Mouse (Mus musculus) frontal cortex, adult 2 months (tissue): ENCODE measurements around the gene Adprhl1. TPM values are rescaled to one million over a fixed set of nuclear protein-coding genes. Genes with fewer than 3 reads are reported as not detected.
A peak's percentile ranks its signal among the peaks of the same experiment; 100 is the strongest.

Experiments
- DNase-seq, 2 experiments: peaks; one replicate each; pipeline ENCODE4 v3.0.0; 2022; ENCODE audit warnings: low spot score in 1 of 2; ENCODE audit errors: extremely low spot score in 1 of 2
- polyA plus RNA-seq: library from polyadenylated mRNA; depleted of rRNA; stranded (reverse); fragments of >200 nt; gene quantifications from 2 replicates; pipeline ENCODE4 v1.2.3, GENCODE M21; 2012

Gene Adprhl1
- polyA plus RNA-seq, 1 experiment = 0.30 TPM

GRCm38 (mm10) chr8:13200301-13201012, 53.5 kb downstream of the Adprhl1 start, which contains the start of gene Grtp1:
TSS of gene Grtp1 (minus strand) at chr8:13200620.
- peak in 1 of 2 experiments; percentile 20 for DNase-seq

GRCm38 (mm10) chr8:13199385-13200061, 54.4 kb downstream of the Adprhl1 start:
- DNase-seq = no peak

- no peak for DNase-seq
These were observed 56.5 kb downstream of the Adprhl1 start for GRCm38 (mm10) chr8:13197493-13197892.

DNA sequence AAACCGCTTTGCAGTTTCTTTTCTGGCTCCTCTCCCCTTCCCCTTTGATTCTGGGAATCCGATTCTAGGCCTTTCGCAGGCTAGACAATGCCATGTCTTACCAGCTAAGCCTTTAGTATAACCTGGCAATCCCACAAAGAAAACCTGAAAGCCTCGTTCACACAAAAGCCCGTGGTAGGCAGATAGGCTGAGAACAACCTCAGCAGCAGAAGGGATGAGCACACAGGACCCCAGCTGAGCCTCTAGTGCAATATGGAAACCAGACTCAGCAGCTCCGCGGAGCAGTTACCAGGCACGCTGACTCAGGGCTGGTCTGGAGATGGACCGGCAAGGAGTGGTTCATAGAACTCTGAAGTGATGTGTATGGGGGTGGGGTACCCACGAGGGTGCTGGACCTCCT, 59.1 kb downstream of the Adprhl1 start:
- no peak for DNase-seq

DNA sequence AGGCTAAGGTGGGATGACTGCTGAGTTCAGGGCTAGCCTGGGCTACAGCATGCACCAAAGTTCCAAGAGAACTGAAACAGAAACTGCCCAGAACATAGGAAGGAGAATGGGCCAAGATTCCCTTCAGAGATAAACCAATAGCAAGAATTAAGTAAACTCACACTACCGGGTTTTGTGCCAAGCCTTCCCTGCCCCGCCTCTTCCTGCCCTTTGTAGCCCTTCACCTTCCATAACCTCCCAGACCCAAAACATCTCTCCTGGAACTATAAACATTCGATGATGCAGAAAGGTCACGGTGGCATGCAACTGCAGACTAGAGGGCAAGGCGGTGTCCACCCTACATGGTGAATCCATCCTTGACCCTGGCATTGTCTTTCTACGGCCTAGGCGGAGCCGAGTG, 63.7 kb downstream of the Adprhl1 start:
- DNase-seq = no peak

DNA sequence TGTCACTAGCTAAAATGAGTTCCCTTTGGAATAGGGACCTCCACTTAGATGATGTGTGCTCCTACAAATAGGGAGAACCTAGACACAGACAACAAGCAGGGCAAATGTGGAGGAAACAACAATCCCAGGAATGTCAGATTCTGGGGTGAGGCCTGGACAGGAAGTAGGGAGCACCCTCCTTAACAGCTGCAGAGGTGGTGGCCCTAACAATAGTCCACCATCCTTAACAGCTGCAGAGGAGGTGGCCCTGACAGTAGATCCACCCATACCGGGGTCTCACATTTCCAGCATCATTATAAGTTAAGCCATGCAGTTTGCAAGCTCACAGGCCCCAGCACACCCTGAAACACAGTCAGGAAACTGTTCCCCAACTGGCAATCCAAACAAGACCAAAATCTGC, 65.1 kb downstream of the Adprhl1 start:
- DNase-seq = no peak

DNA sequence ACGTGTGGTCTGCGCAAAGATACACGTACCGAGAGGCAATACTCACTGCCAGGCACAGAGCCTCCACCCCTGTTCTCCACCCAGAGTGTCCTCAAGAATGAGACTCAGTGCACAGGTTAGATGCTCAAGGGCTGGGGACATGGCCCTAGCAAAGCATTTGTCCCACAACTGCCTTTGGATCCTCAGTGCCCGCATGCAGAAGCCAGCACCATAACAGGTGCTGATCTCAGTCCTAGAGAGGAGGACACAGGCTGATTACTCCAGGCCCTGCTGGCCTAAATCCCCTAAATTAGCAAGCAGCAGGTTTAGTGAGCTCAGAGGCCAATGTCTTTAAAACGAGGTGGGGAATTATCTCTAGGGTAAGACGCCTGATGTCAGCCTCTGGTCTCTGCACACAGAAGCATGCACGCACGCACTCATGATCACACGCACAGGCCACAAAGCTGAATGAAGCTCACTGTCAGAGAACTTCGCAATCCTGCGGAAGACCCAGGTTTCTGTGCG, 65.9 kb downstream of the Adprhl1 start:
- DNase-seq = no peak

DNA sequence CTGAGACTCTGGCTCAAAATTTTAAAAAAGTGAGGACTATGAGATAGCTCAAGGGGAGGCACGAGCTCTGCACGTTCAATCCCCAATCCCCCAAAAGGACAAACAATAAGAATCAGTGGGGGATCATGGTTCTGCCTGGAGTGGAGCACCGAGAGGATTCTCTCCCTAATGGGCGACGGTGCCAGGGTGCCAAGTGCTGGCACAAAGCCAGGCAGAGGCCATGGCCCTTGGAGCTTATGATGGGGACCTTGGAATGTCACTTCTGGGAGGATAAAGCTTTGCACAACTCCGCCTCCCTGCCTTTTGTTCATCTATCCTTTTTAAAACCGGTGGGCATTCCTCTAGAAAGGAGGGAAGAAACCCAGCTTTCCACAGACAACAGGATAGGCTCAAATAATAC, 66.3 kb downstream of the Adprhl1 start:
- no peak for DNase-seq

DNA sequence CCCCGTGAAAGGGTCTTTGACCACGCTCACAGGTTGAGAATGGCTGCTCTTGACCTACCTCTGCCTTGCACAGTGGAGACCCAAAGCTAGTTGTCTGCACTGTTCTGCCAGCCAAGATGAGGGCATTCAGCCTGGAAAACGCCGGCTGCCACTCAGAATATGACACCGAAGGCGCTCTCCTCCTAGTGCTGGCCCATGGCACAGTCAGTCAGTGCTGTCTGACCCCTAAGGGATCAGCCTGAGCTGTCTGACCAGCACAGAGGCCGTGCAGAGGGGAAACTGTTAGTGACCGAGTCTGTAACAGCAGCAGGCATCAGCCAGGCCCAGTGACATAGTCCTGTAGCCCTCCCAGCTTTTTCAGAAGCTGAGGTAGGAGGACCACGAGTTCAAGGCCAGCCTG, 66.7 kb downstream of the Adprhl1 start:
- no peak for DNase-seq

DNA sequence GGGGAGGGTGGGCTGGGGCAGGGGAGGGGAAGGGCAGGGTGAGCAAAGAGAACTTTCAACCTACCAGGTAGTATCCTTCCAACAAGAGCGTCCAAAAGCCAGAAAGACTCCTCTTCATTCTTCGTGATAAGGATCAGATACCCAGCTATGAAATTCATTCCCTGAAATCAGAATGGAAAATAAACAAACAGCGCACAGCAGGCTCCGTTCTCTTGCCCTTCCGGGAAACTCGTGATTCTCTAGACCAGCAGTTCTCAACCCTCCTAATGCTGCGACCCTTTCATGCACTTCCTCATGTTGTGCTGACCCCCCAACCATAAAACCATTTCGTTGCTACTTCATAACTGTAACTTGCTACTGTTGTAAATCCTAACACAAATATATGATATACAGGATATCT, 67.1 kb downstream of the Adprhl1 start:
- no peak for DNase-seq

DNA sequence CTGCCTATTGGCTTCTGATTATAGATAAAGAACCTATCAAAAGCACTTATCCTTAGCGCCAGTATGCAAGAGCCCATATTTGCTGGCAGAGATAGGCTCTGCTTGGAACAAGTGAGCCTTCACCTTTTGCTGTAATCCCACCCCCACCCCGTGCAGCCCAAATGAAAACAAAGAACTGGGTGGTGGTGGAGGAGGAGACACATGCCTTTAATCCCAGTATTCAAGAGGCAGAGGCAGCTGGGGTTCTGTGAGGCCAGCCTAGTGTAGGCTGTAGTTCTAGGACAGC, 72.3 kb downstream of the Adprhl1 start:
- DNase-seq = no peak

- DNase-seq = no peak
These were observed 72.9 kb downstream of the Adprhl1 start for GRCm38 (mm10) chr8:13180911-13181690.

DNA sequence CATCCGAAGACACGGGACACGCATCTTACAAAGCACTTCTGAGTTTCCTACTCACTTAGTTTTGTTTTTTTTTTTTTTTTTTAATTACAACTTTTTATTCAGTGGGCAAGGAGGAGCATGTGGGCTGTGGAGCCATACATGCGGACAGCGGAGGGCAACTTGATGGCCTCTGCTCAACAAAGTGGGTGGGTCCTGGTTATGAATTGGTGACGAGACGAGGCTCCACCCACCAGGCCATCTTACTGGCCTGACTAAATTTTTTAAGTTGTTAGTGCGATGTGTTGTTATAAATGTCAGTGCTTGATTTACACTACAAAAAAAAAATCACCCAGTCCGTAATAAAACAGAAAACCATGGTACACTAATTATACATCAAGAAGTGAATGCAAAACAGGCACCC, 73.6 kb downstream of the Adprhl1 start:
- no peak for DNase-seq

GRCm38 (mm10) chr8:13179948-13180347, 74.0 kb downstream of the Adprhl1 start:
- no peak for DNase-seq

DNA sequence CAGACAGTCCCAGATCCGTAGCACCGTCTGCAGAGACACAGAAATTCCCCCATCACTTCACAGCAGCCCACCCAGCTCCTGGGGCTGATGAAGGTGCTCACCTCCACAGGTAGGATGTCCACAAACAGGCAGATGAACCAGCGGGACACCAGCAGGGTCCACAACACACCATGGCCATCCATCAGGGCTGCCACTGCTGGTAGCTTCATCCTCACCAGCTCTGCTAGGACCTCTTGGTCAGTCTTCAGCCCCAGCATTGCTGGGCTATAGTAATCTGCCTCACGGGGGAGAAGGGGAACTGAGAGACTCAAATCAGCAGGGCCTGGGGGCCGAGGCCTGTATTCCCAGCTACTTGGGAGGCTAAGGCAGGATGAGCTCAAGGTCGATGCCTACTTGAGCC, 74.5 kb downstream of the Adprhl1 start:
- DNase-seq = no peak

DNA sequence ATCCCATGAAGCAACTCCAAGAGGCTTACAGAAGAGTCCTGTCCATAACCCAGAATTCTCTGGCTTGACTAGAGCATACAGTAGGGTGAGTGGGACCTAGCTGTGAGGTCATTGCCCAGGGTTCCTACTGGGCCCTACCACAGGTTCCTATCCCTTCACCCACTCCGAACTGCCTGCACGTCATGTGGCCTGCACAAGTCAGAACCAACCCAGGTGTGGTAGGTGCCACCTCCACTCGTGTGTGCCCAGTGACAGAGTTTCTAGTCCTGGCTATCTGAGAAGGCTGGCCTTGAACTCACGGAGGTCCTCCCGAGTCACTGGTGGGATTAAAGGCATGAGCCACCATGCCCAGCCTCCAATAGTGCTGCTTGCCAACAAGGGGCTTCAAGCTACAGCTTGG, 75.8 kb downstream of the Adprhl1 start:
- DNase-seq = no peak

DNA sequence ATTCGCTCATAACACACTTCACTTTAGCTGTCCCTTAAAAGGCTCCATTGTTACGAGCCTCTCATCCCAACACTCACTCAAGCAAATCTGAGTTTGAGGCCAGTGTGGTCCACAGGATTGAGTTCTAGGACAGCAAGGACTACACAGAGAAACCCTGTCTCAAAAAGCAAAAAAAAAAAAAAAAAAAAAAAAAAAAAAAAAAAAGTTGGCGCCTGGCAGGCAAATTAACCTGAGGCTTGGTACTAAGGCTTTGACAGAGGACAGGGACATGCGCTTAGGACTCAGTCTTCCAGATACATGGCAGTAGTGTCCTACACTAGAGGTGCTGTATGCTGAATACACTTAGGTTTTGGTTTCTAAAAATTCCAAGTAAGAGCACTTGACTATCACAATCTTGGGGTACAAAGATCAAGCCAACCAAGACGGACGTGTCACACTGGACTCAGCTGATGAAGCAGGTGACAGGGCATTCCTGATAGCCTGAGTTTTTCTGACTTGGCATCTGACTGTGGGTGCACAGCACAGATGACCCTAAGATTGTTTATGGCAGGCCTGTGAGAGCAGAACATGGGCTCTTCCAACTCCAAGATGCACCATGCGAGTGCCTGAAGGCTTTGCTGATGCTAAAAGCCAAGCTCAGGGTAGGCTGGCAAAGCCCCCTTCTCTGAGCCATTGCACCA, 76.6 kb downstream of the Adprhl1 start:
- DNase-seq = no peak

DNA sequence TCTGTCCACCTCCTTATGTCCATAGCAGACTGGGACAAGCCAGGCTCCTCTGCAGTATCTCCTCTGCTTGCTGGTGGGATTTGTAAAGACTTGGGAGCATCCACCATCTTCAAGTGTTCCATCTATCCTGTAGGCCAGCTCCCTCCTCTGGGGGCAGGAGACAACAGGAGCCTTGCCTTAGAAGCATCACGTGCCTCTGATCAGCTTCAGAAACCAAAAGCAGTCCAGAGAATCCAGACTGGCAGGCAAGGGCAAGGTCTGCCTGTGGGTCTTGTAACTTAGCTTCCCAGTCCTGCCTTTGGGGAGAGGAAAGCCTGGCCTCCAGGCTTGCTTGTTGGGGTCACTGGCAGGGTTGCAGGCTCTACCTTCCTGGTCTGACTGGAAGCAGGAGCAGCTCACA, 78.3 kb downstream of the Adprhl1 start:
- no peak for DNase-seq

DNA sequence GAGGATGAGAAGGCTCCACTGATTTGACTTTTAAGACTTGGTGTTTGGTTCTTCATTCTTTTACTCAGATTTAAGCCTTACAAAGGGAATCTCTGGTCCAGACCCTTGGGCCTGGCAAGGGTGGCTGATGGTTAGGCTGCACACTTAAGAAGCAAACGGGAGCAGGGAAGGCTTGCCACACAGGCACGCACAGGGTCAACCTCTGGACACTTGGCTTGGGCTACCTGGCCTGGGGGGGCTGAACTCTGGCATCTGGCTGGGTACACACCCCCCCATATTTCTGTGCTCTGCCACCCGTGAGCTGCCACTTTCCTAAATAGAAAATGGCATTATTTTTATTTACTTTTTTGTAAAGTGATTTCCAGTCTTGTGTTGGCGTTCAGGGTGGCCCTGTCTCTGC, 79.2 kb downstream of the Adprhl1 start:
- no peak for DNase-seq

DNA sequence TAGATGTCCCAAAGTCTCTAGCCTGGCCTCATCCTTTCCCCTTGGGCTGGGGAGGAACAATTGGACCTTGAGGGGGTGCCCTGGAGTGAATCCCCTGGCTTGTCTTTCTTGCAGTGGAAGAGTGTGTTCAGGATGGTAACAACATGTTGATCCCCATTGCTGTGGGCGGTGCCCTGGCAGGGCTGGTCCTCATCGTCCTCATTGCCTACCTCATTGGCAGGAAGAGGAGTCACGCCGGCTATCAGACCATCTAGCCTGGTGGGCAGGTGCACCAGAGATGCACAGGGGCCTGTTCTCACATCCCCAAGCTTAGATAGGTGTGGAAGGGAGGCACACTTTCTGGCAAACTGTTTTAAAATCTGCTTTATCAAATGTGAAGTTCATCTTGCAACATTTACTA, 79.7 kb downstream of the Adprhl1 start:
- DNase-seq = no peak
